Mouse (Mus musculus) embryonic fibroblast, embryonic 13.5 days (primary cell): Measurements from ENCODE around the gene Grik2.

Source experiments
- CTCF ChIP-seq: IDR thresholded peaks from 2 replicates; pipeline ENCODE4 v1.5.1; 2011; ENCODE audit warnings: mild to moderate bottlenecking, control low read depth, low read length, moderate library complexity, borderline replicate concordance; ENCODE audit not compliant: insufficient read depth
- POLR2A ChIP-seq: IDR thresholded peaks from 2 replicates; pipeline ENCODE4 v1.6.1; 2011; ENCODE audit warnings: low read depth, mild to moderate bottlenecking, control low read depth, low read length, moderate library complexity

GRCm38 (mm10) chr10:49782061-49782460, 6.5 kb downstream of the Grik2 start:
- TF ChIP-seq CTCF (no peak), POLR2A (no peak)
